Mouse (Mus musculus): ENCODE results near the gene Ist1. TPM values are rescaled to one million over a fixed set of nuclear protein-coding genes. Genes with fewer than 3 reads are reported as not detected.

Ist1 gene
- total and polyA plus RNA-seq, 3 experiments: 27.1 to 37.8 (median 37.4) TPM

DNA sequence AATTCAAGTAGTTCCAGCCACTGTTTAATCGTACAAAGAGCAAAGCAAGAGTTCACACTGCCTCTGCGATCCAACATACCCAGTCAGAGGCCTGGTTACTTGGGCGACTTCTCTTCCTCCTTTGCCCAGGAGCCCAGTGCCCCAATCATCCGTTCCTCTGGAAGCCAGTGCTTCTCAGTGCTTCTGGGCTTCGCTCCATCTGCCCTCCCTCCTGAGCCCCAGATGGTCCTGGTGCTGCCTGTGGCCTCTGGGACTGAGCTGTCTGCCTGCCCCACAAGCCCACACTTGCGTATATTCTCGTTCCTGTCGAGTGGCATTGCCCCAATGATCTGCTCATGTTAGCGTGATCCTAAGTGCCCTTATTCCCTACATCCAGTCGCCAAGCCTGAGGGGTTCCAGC, 42.3 kb downstream of the Ist1 start:
- H3K79me2 ChIP-seq (replicated peaks; ENCODE audit: control insufficient read depth, insufficient read depth, low read length): no peaks in the 10 kb centered on the region
- H3K36me3 ChIP-seq (ENCODE audit: control insufficient read depth, insufficient read depth, low read length): no peaks in the 10 kb centered on the region
- intact Hi-C loops (cut with DNase I): no loop called here
- no peaks in the 10 kb centered on the region for H3K4me1 ChIP-seq (ENCODE audit: control insufficient read depth, insufficient read depth, low read length)
- no peak for TF ChIP-seq EP300 (IDR thresholded peaks at IDR 0.05; ENCODE audit: insufficient read depth, low read depth, low read length)
- no peak for TF ChIP-seq POLR2A (IDR thresholded peaks at IDR 0.05; ENCODE audit: insufficient read depth, low read depth, low read length)
- H3K4me3 ChIP-seq: no peak overlapping the region
- H3K27me3 ChIP-seq (ENCODE audit: control insufficient read depth, insufficient read depth, low read length): no peaks in the 10 kb centered on the region; the same call in 1 of the 2 replicates
- no peak for DNase-seq
- WGBS: 72% methylated on average over 10 of the region's 10 CpGs
- H3K27ac ChIP-seq: no peak overlapping the region
- H3K9ac ChIP-seq (ENCODE audit: low read depth, low read length): no peak overlapping the region

DNA sequence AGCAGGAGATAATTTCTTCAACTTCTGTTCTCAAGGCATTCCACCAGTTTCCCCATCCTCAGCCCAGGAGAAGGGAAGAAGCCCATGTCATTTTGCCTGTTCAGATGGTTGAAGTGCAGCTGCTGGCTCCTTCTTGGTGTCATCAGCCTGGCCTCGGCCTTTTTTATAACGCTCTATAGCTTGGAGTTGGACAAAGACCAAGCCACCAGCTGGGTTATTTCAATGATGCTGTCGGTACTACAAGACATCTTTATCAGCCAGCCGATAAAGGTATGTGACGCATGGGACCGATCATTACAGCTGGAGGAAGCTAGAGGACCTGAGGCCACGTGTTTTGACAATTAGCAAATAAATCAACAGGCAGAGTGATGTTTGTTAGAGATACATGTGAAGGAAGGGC, 44.6 kb downstream of the Ist1 start:
- no peak for DNase-seq
- WGBS: 28% methylated on average over 7 of the region's 7 CpGs
- TF ChIP-seq EP300 (IDR thresholded peaks at IDR 0.05; ENCODE audit: insufficient read depth, low read depth, low read length) (no peak), POLR2A (IDR thresholded peaks at IDR 0.05; ENCODE audit: insufficient read depth, low read depth, low read length) (no peak), CTCF (IDR thresholded peaks at IDR 0.05) (no peak)
- Histone ChIP-seq H3K79me2 (replicated peaks; ENCODE audit: control insufficient read depth, insufficient read depth, low read length) (no peaks in the 10 kb centered on the region), H3K36me3 (ENCODE audit: control insufficient read depth, insufficient read depth, low read length) (no peaks in the 10 kb centered on the region), H3K9ac (ENCODE audit: low read depth, low read length) (no peak overlapping the region), H3K4me1 (ENCODE audit: control insufficient read depth, insufficient read depth, low read length) (no peaks in the 10 kb centered on the region), H3K27me3 (ENCODE audit: control insufficient read depth, insufficient read depth, low read length) (no peaks in the 10 kb centered on the region; the same call in 1 of the 2 replicates), H3K27ac (no peak overlapping the region), H3K4me3 (no peak overlapping the region)
- intact Hi-C loops (cut with DNase I): no loop called here

DNA sequence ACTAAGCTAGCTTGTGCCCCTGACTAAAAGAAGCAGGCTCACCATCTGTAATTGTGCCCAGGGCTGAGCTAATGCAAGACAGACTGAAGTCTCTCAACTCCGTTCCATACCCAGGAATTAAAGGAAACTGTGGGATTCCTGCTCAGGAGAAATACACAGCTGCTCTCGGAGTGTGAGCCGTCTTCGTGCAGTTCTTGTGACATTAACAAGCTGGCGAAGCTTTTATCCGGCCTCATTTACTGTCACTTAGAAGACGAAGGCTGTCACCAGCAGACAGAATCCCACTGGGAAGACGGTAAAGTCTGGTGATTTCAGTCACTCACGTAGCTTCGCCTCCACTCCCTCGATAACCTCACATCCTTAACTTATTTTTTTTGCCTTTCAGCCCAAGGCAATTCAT, 45.7 kb downstream of the Ist1 start:
- 48% methylated on average over 11 of the region's 11 CpGs for WGBS
- H3K9ac ChIP-seq (ENCODE audit: low read depth, low read length): no peak overlapping the region
- no peak overlapping the region for H3K4me3 ChIP-seq
- no peaks in the 10 kb centered on the region; the same call in 1 of the 2 replicates for H3K27me3 ChIP-seq (ENCODE audit: control insufficient read depth, insufficient read depth, low read length)
- no peak overlapping the region for H3K27ac ChIP-seq
- TF ChIP-seq EP300 (IDR thresholded peaks at IDR 0.05; ENCODE audit: insufficient read depth, low read depth, low read length): no peak
- TF ChIP-seq POLR2A (IDR thresholded peaks at IDR 0.05; ENCODE audit: insufficient read depth, low read depth, low read length): no peak
- no peak for TF ChIP-seq CTCF (IDR thresholded peaks at IDR 0.05)
- intact Hi-C loops (cut with DNase I): no loop called here
- H3K4me1 ChIP-seq (ENCODE audit: control insufficient read depth, insufficient read depth, low read length): no peaks in the 10 kb centered on the region
- no peaks in the 10 kb centered on the region for H3K36me3 ChIP-seq (ENCODE audit: control insufficient read depth, insufficient read depth, low read length)
- no peaks in the 10 kb centered on the region for H3K79me2 ChIP-seq (replicated peaks; ENCODE audit: control insufficient read depth, insufficient read depth, low read length)
- no peak for DNase-seq

DNA sequence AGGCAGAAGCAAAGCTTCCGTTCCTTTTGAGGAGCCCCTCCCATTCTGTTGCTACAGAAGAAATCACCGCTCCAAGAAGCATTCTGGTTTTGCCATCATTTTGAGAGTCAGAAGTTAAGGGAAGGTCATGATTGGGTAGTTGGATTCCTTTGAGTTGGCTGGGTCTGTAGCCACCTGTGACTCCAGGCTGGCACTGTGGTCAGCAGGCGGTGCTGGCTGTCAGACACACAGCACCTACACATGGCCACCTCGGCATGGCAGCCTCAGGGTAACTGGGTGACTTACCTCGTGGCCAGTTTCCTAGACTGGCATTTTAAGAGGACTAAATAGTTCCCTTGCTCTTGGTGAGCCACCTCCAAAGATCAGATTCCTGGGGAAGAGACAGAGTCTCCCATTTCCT, 51.8 kb downstream of the Ist1 start:
- 66% methylated on average over 5 of the region's 5 CpGs for WGBS
- H3K36me3 ChIP-seq (ENCODE audit: control insufficient read depth, insufficient read depth, low read length): no peaks in the 10 kb centered on the region
- peaks cover 2% of the 10 kb centered on the region; the same call in 1 of the 2 replicates for H3K27me3 ChIP-seq (ENCODE audit: control insufficient read depth, insufficient read depth, low read length)
- no peak overlapping the region for H3K9ac ChIP-seq (ENCODE audit: low read depth, low read length)
- H3K4me1 ChIP-seq (ENCODE audit: control insufficient read depth, insufficient read depth, low read length): no peaks in the 10 kb centered on the region
- H3K4me3 ChIP-seq: no peak overlapping the region
- no peak for DNase-seq
- no peaks in the 10 kb centered on the region for H3K79me2 ChIP-seq (replicated peaks; ENCODE audit: control insufficient read depth, insufficient read depth, low read length)
- H3K27ac ChIP-seq: no peak overlapping the region
- TF ChIP-seq CTCF (IDR thresholded peaks at IDR 0.05): no peak
- TF ChIP-seq POLR2A (IDR thresholded peaks at IDR 0.05; ENCODE audit: insufficient read depth, low read depth, low read length): no peak
- TF ChIP-seq EP300 (IDR thresholded peaks at IDR 0.05; ENCODE audit: insufficient read depth, low read depth, low read length): no peak
- intact Hi-C loops (cut with DNase I): no loop called here

DNA sequence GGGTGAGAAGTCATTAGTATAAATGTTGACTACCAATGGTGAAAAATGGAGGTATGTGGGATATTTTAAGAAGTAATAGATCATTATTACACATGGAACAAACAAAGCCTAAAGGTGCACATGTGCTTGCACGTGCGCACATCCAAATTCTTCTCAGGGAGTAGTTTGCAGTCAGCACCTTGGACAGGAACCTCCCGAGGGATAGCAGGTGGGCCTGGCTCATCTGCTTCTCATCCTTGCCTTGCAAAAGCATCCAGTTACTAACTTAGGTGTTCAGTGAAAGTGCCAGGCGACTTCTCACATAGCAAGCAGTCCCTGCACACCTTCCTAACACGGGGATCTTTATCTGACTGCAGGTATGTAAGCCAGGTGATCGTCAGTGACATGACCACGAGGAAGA, 52.6 kb downstream of the Ist1 start:
- intact Hi-C loops (cut with DNase I): no loop called here
- no peak for DNase-seq
- Histone ChIP-seq H3K79me2 (replicated peaks; ENCODE audit: control insufficient read depth, insufficient read depth, low read length) (no peaks in the 10 kb centered on the region), H3K4me1 (ENCODE audit: control insufficient read depth, insufficient read depth, low read length) (no peaks in the 10 kb centered on the region), H3K36me3 (ENCODE audit: control insufficient read depth, insufficient read depth, low read length) (no peaks in the 10 kb centered on the region), H3K27me3 (ENCODE audit: control insufficient read depth, insufficient read depth, low read length) (peaks cover 2% of the 10 kb centered on the region; the same call in 1 of the 2 replicates), H3K4me3 (no peak overlapping the region), H3K27ac (no peak overlapping the region), H3K9ac (ENCODE audit: low read depth, low read length) (no peak overlapping the region)
- WGBS: 53% methylated on average over 7 of the region's 7 CpGs
- TF ChIP-seq CTCF (IDR thresholded peaks at IDR 0.05): no peak

DNA sequence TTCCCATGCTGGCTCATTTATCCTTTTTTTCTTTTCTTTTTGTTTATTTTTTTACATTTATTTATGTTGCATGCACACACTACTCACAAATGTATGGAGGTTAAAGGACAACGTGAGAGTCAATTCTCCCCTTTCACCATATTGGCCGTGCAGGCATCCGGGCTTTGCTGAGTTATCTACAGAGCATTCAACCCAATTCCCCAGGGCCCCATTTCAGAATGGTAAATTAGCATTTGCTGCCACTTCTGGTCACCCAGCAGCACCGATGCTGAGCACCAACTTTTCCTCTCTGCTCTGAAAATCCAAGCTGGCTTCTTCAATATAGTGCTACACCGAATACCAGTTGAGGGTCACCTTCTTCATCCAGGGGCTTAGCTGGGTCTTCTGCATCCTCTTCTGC, 54.2 kb downstream of the Ist1 start:
- Histone ChIP-seq H3K4me1 (ENCODE audit: control insufficient read depth, insufficient read depth, low read length) (no peaks in the 10 kb centered on the region), H3K9ac (ENCODE audit: low read depth, low read length) (no peak overlapping the region), H3K79me2 (replicated peaks; ENCODE audit: control insufficient read depth, insufficient read depth, low read length) (no peaks in the 10 kb centered on the region), H3K36me3 (ENCODE audit: control insufficient read depth, insufficient read depth, low read length) (no peaks in the 10 kb centered on the region), H3K4me3 (no peak overlapping the region), H3K27me3 (ENCODE audit: control insufficient read depth, insufficient read depth, low read length) (peaks cover 2% of the 10 kb centered on the region; the same call in 1 of the 2 replicates), H3K27ac (no peak overlapping the region)
- 69% methylated on average over 5 of the region's 5 CpGs for WGBS
- intact Hi-C loops (cut with DNase I): no loop called here
- TF ChIP-seq POLR2A (IDR thresholded peaks at IDR 0.05; ENCODE audit: insufficient read depth, low read depth, low read length): no peak
- DNase-seq: no peak
